Mouse (Mus musculus) embryonic facial prominence, embryonic 10.5 days (tissue): Measurements from ENCODE around the gene Tsc22d3. TPM values are rescaled to one million over a fixed set of nuclear protein-coding genes. Genes with fewer than 3 reads are reported as not detected.

Experiments
- DNase-seq: peaks from one replicate; pipeline ENCODE4 v3.0.0-alpha.2; 2017; ENCODE audit warnings: low spot score
- H3K27ac ChIP-seq: fragments of 300-500 bp; sonication (generic); replicated peaks from 2 replicates; pipeline ENCODE4 v1.5.1; 2016; ENCODE audit warnings: mild to moderate bottlenecking
- H3K27me3 ChIP-seq: fragments of 300-500 bp; sonication (generic); replicated peaks from 2 replicates; pipeline ENCODE4 v1.6.1; 2016; ENCODE audit warnings: low read depth, mild to moderate bottlenecking; ENCODE audit not compliant: poor library complexity, severe bottlenecking
- H3K36me3 ChIP-seq: fragments of 300-500 bp; sonication (generic); replicated peaks from 2 replicates; pipeline ENCODE4 v1.6.1; 2016; ENCODE audit warnings: mild to moderate bottlenecking, moderate library complexity
- H3K4me1 ChIP-seq: fragments of 300-500 bp; sonication (generic); 2 replicates; pipeline ENCODE4 v1.6.1; 2016
- H3K4me3 ChIP-seq: fragments of 300-500 bp; sonication (generic); 2 replicates; pipeline ENCODE4 v1.5.1; 2016; ENCODE audit warnings: mild to moderate bottlenecking, moderate library complexity
- H3K9me3 ChIP-seq: fragments of 300-500 bp; sonication (generic); 2 replicates; pipeline ENCODE4 v1.6.1; 2016; ENCODE audit warnings: mild to moderate bottlenecking
- WGBS: fragments of 180-500 bp; shearing (Covaris S2); methylation state at CpG from one replicate; pipeline ENCODE4 v1.1.7; 2016; 5-methylcytosine and 5-hydroxymethylcytosine counted together
- polyA plus RNA-seq: library from polyadenylated mRNA; unstranded; fragments of >200 nt; fragmentation: Nextera tagmentation; extraction: Ambion mirVana; gene quantifications from 2 replicates; pipeline ENCODE4 v1.2.1, GENCODE M21; 2016

The Tsc22d3 gene
- polyA plus RNA-seq, 1 experiment from 2014 or later, result 115 TPM

- H3K27ac ChIP-seq, result no peak overlapping the region
- peaks cover 85% of the 10 kb centered on the region for H3K27me3 ChIP-seq
- no peaks in the 10 kb centered on the region for H3K36me3 ChIP-seq
- no peak for DNase-seq
- H3K9me3 ChIP-seq, result no peaks in the 10 kb centered on the region
- no peaks in the 10 kb centered on the region for H3K4me1 ChIP-seq
- 76% methylated on average over 2 of the region's 2 CpGs for WGBS
- H3K4me3 ChIP-seq, result no peak overlapping the region
These were observed 10.3 kb downstream of the Tsc22d3 start for GRCm38 (mm10) chrX:140590142-140590541.

- Histone ChIP-seq H3K36me3 (no peaks in the 10 kb centered on the region), H3K4me3 (no peak overlapping the region), H3K27ac (no peak overlapping the region), H3K27me3 (peaks cover 90% of the 10 kb centered on the region), H3K9me3 (no peaks in the 10 kb centered on the region), H3K4me1 (no peaks in the 10 kb centered on the region)
- DNase-seq, result no peak
- 78% methylated on average over 4 of the region's 4 CpGs for WGBS
These were observed 11.2 kb downstream of the Tsc22d3 start for GRCm38 (mm10) chrX:140589194-140589751.

- DNase-seq, result no peak
- WGBS, result 82% methylated on average over 5 of the region's 5 CpGs
- H3K4me3 ChIP-seq, result no peak overlapping the region
- H3K4me1 ChIP-seq, result no peaks in the 10 kb centered on the region
- H3K36me3 ChIP-seq, result no peaks in the 10 kb centered on the region
- no peak overlapping the region for H3K27ac ChIP-seq
- peaks cover 95% of the 10 kb centered on the region for H3K27me3 ChIP-seq
- no peaks in the 10 kb centered on the region for H3K9me3 ChIP-seq
These were observed 11.9 kb downstream of the Tsc22d3 start for GRCm38 (mm10) chrX:140588534-140588933.

- Histone ChIP-seq H3K4me1 (no peaks in the 10 kb centered on the region), H3K27ac (no peak overlapping the region), H3K4me3 (no peak overlapping the region), H3K36me3 (no peaks in the 10 kb centered on the region), H3K27me3 (peaks cover 98% of the 10 kb centered on the region), H3K9me3 (no peaks in the 10 kb centered on the region)
- WGBS, result 75% methylated on average over 3 of the region's 3 CpGs
- DNase-seq, result no peak
These were observed 20.0 kb downstream of the Tsc22d3 start for GRCm38 (mm10) chrX:140580416-140580815.

GRCm38 (mm10) chrX:140575636-140576035 lies 24.8 kb downstream of the Tsc22d3 start:
- Histone ChIP-seq H3K9me3 (no peaks in the 10 kb centered on the region), H3K27me3 (peaks cover 98% of the 10 kb centered on the region)
- 68% methylated on average over 3 of the region's 3 CpGs for WGBS

GRCm38 (mm10) chrX:140575200-140575599 lies 25.3 kb downstream of the Tsc22d3 start:
- Histone ChIP-seq H3K4me3 (no peak overlapping the region), H3K27ac (no peak overlapping the region), H3K4me1 (no peaks in the 10 kb centered on the region), H3K9me3 (no peaks in the 10 kb centered on the region), H3K27me3 (peaks cover 98% of the 10 kb centered on the region), H3K36me3 (no peaks in the 10 kb centered on the region)
- DNase-seq, result no peak
- WGBS, result 68% methylated on average over 1 of the region's 1 CpGs

More at GRCm38 (mm10) chrX:140575636-140576035, 24.8 kb downstream of the Tsc22d3 start:
- Histone ChIP-seq H3K27ac (no peak overlapping the region), H3K4me1 (no peaks in the 10 kb centered on the region), H3K4me3 (no peak overlapping the region), H3K36me3 (no peaks in the 10 kb centered on the region)
- DNase-seq, result no peak

GRCm38 (mm10) chrX:140572702-140573338 lies 27.6 kb downstream of the Tsc22d3 start:
- Histone ChIP-seq H3K9me3 (no peaks in the 10 kb centered on the region), H3K36me3 (no peaks in the 10 kb centered on the region), H3K27ac (no peak overlapping the region), H3K4me3 (no peak overlapping the region), H3K27me3 (peaks cover 100% of the 10 kb centered on the region), H3K4me1 (no peaks in the 10 kb centered on the region)
- no peak for DNase-seq
- WGBS, result 61% methylated on average over 2 of the region's 2 CpGs

GRCm38 (mm10) chrX:140569595-140569994 lies 30.9 kb downstream of the Tsc22d3 start:
- H3K27me3 ChIP-seq, result peaks cover 100% of the 10 kb centered on the region
- no peak overlapping the region for H3K4me3 ChIP-seq
- no peaks in the 10 kb centered on the region for H3K9me3 ChIP-seq
- H3K27ac ChIP-seq, result no peak overlapping the region
- 83% methylated on average over 1 of the region's 1 CpGs for whole genome bisulfite sequencing
- H3K4me1 ChIP-seq, result no peaks in the 10 kb centered on the region
- H3K36me3 ChIP-seq, result no peaks in the 10 kb centered on the region
- DNase-seq, result no peak

- no peaks in the 10 kb centered on the region for H3K36me3 ChIP-seq
- no peak overlapping the region for H3K4me3 ChIP-seq
- no peak overlapping the region for H3K27ac ChIP-seq
- WGBS, result 82% methylated on average over 1 of the region's 1 CpGs
- no peaks in the 10 kb centered on the region for H3K4me1 ChIP-seq
- H3K27me3 ChIP-seq, result peaks cover 98% of the 10 kb centered on the region
- no peak for DNase-seq
- no peaks in the 10 kb centered on the region for H3K9me3 ChIP-seq
These were observed 32.6 kb downstream of the Tsc22d3 start for GRCm38 (mm10) chrX:140567711-140568407.

GRCm38 (mm10) chrX:140565759-140566158 lies 34.7 kb downstream of the Tsc22d3 start:
- no peak overlapping the region for H3K27ac ChIP-seq
- no peaks in the 10 kb centered on the region for H3K9me3 ChIP-seq
- no peaks in the 10 kb centered on the region for H3K36me3 ChIP-seq
- H3K27me3 ChIP-seq, result peaks cover 98% of the 10 kb centered on the region
- H3K4me1 ChIP-seq, result no peaks in the 10 kb centered on the region
- 76% methylated on average over 2 of the region's 2 CpGs for WGBS
- H3K4me3 ChIP-seq, result no peak overlapping the region
- no peak for DNase-seq

- no peaks in the 10 kb centered on the region for H3K9me3 ChIP-seq
- H3K4me3 ChIP-seq, result no peak overlapping the region
- DNase-seq, result no peak
- H3K4me1 ChIP-seq, result no peaks in the 10 kb centered on the region
- no peaks in the 10 kb centered on the region for H3K36me3 ChIP-seq
- H3K27ac ChIP-seq, result no peak overlapping the region
- H3K27me3 ChIP-seq, result peaks cover 98% of the 10 kb centered on the region
- WGBS, result 93% methylated on average over 3 of the region's 3 CpGs
These were observed 35.2 kb downstream of the Tsc22d3 start for GRCm38 (mm10) chrX:140565212-140565611.

- WGBS, result 95% methylated on average over 1 of the region's 1 CpGs
These were observed 35.7 kb downstream of the Tsc22d3 start for GRCm38 (mm10) chrX:140564777-140565176.

More at GRCm38 (mm10) chrX:140564777-140565176, 35.7 kb downstream of the Tsc22d3 start:
- Histone ChIP-seq H3K9me3 (no peaks in the 10 kb centered on the region), H3K4me3 (no peak overlapping the region), H3K36me3 (no peaks in the 10 kb centered on the region), H3K4me1 (no peaks in the 10 kb centered on the region), H3K27me3 (peaks cover 98% of the 10 kb centered on the region), H3K27ac (no peak overlapping the region)
- no peak for DNase-seq
